Mouse (Mus musculus) c-Kit-positive CD71-positive TER-119-negative erythroid progenitor cells, embryonic 14.5 days (primary cell): ENCODE measurements around the gene Esr2.
A peak's percentile ranks its signal among the peaks of the same experiment; 100 is the strongest.
"Not testable (repeated sequence)": the region's sequence is repeated elsewhere in the genome, so short reads cannot be mapped to it uniquely, and the experiment has no call there.

Source experiments
- DNase-seq: peaks from one replicate; pipeline ENCODE4 v3.0.0-alpha.2; 2013; ENCODE audit warnings: low read depth

Gene Esr2

DNA sequence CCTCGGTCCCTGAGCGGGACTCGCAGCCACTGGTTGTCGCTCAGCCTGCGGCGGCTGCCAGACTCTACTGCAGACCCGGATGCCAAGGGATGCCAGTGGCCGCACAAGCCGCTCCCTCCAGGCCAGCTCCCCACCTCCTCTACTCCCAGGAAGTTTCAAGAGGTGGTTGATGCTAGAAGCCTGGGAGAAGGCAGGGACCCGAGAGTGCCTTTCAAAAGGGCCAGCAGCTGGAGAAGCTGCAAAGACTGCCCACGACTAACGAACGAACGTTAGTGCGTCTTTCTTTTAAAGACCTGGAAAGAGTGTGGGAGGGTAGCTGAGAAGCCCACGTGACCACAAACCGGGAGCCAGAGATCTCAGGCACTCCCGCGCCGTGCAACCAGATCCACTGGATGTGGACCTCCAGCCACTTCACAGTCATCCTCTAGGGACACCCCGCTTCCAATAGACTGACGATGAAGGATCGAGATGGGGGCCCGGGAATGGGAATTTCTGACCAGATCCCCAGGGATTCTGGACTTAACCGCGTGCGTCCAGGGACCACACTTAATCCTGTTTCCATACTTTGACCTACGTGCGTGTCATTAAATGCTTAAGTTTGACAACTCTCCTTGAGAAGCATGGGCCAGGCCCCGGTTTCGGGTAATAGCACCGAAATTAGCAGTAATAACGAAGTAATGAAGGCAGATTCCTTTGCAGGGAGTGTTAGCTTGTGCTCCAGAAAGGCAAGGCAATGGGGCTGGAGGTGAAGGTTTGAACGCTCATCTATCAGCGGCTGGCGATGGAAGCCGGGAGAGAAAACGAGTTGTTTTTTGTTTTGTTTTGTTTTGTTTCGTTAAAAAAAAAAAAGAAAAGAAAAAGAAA, at the start of gene Esr2:
Gene Esr2 (minus strand): TSS at position 260 of the 864 bp plus-strand sequence.
- DNase-seq = no peak

DNA sequence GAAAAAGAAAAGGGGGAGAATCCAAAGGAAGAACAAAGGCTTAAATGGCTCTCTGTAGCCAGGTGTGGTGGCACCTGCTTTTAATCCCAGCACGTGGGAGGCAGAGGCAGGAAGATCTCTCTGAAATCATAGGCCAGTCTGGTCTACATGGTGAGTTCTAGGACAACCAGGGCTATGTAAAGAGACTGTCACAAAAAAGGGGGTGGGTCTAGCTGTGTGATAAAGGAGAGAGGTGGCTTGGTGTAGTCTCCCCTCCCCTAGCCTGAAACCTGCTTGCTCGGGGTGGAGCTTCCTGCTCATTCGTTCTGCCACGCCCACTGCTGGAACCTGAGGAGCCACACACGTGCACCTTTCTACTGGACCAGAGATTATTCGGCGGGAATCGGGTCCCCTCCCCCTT, 45.0 kb upstream of the Esr2 start:
- DNase-seq = not testable (repeated sequence)

DNA sequence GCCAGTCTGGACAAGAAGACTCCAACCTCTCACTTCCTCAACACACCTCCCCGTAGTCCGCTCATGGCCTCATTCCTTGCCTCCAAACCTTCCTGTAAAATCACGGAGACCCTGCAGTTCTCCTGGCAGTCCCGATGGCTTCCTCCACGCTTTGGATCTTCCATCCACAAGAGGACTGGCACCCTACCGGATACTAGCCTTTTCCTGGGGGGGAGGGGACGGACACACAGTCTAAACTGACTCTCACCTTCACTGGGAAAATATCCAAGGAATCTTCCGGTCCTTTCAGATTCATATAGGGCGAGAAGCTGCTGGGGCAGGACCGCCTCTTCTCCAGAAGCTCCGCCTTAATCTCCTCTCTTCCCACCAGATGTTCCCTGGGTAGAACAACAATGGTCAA, 39.7 kb upstream of the Esr2 start:
- no peak for DNase-seq

DNA sequence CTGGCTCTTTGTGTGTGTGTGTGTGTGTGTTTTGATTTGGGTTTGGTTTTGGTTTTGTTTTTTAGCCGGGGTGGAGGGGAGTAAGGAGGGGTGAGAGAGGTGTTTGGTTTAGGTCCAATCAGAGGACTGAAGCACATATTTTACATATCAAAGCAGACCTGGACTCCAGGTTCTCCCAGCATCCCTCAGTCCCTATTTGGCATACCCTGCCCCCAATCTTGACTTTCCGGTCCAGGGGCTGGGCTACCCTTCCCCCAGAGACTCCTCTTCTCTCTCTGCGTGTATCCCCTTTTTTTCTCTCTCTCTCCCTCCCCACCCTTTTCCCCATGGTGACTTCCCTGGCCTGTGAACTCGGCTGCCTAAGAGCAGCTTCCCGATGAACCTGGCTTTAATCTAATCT, 38.1 kb upstream of the Esr2 start:
- DNase-seq = no peak

DNA sequence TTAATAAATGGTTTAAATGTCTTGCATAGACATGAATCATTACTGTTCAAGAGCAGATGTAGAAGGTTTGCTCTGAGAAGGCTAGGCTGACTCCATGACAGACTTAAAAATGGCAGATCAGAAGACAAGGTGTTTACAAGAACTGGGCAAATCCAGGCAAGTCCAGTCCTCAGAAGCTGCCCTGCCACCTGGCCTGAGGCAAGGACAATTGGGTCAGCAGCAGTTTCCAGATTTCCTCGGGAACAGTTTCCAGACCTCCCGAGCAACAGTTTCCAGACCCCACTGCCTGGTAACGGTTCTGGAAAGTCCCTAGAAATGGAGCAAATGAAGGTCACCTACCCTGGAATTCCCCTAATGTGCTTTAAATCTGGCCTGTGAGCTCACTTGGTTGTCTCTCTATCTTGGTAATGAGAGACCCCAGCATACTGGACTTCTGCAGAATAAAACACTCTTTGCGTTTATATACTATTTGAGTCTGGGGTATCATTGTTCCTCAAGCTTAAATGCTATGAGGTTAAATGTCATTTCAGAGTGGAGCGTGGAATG, 32.4 kb upstream of the Esr2 start:
- no peak for DNase-seq

DNA sequence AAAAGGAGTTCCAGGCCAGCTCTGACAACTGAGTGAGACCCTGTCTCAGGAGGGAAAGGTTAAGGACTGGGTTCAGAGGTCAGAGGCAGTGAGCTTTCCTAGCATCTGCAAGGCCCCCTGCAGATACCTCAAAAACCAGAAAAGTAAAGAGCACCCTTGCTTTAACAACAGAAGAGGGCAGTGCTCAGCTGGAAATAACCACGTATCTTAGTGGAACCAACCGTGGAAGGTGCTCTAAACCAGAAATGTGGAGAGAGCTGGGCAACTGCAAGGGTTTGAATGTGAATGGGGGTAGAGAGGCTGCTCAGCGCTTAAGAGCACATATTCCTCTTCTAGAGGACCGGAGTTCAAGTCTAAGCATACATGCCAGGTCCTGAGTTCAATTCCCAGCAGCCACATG, 23.3 kb upstream of the Esr2 start:
- DNase-seq = no peak

DNA sequence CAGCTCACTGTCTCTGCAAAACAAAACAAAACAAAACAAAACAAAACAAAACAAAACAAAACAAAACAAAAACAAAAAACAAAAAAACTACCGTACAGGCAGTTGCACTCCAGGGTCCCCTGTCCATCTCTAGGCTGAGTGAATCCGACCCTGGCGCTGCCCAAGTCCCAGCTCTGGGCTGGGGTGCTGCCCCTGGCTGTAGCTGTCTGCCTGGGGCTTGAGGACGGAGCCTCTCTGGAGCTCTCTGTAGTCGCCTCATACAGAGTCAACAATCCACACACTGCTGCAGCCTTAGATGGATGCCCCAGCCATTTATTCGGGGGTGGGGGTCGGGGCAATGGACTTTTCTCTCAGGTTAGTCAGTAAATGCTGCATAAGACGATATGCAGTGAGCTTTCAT, 20.0 kb upstream of the Esr2 start:
- DNase-seq = no peak

DNA sequence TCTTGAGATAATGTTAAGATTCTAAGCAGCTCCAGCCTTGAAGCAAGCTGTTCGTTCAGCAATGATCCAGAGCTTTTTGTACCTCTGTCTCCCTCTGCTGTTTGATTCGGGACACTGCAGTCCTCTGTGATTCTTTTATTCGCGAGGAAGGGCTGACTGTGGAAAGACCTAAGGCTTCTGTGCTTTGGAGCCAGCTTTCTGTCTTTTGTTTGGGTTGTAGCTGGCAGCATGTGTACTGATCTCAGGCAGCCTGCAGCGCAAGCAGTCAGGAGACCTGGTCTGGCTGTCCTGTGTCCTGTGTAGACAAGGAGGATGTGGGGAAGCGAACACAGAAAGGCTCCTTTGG, 19.6 kb upstream of the Esr2 start:
- peak; percentile 79 for DNase-seq

DNA sequence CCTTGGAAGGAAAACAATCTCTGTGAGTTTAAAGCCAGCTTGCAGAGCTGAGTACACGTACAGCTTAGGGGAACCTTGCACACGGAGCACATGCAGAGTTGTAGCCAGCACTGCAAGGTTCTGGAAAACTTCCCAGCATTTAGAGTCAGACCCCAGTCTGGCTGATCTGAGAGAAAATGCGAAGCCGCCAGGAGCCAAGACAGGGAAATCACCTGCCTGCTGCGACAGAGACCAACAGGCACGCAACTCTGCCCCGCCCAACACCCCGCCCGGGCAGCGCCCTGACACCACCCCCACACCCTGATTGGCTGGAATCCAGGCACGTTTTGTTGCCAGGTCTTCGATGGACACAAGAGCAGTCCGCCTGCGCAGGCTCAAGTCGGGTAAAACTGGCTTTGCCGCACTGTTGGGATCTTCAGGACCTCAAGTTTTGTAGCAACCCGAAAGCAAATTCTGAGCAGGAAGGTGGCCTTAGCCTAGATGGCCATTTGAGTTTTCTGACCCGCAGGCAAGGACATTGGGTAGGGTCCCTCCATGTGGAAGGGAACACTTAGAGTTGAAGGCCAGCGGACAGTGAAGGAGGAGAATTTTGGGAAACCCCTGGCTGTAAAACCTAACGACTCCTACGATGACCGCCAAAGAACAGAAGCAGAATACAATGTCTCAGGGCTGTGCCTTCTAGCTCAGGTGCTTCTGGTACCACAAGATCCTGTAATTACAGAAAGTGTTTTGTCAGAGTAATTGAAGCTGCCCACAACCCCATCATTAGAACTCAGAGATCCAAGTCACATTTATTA, 19.1 kb upstream of the Esr2 start:
- peak; percentile 83 for DNase-seq

DNA sequence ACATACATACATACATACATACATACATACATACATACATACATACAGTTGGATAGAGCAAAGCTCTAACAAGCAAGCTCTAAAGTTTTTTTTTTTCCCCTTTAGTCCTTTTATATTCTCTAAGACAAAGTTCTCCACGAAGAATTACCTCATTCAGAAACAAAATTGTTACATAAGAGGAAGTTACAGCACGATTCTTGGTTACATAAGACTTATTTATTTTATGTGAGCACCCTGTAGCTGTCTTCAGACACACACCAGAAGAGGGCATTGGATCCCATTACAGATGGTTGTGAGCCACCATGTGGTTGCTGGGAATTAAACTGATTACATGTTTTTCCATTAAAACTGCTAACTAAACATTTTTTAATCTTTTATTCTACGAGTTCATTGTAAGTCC, 17.5 kb upstream of the Esr2 start:
- DNase-seq = no peak

DNA sequence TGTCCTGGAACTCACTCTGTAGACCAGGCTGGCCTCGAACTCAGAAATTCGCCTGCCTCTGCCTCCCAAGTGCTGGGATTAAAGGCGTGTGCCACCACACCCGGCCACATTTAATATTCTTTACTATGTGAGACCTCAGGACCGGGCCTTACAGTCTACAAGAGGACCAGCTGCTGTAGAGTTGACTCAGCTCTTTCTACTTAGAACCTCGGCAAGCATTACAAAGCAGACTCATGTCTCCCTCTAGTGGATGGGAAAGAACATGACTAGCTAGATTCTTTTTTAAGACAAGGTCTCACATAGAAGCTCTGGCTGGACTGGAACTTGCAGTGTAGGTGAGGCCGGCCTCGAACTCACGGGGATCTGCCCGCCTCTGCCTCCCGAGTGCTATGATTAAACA, 13.9 kb upstream of the Esr2 start:
- DNase-seq = peak; percentile 48

DNA sequence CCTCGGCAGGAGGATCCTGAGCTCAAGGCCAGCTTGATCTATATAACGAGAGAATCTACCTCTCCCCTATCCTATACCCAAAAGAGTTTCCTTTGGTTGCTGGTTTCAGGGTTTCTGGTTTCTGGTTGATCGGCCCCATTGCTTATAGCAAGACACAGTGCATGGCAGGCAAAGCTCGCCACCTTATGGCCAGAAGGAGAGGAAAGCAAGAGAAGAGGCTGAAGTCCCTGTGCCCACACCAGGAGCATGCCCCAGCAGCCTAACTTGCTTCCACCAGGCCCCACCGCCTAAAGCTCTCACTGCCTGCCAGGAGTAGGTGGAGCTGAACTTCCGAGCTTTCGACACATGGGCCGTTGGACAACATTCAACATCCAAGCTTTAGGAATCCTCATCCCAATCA, 10.8 kb upstream of the Esr2 start:
- DNase-seq = no peak

DNA sequence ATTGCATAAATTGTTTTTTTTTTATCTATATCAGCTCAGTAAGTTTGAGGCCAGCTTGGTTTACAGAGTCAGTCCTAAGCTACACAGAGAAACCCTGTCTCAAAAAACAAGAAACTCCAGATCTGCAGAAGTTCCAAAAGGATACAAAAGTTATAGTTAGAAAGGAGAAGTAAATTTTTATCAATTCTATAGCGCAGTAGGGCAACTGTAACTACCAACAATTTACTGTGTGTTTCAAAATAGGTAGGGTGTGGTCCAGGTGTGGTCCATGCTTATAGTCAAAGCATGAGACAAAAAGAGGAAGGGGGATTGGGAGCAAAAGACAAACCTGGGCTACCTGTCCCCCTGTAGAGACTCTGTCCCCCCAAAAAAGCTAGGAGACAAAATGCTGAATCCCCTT, 9.4 kb upstream of the Esr2 start:
- DNase-seq = no peak

DNA sequence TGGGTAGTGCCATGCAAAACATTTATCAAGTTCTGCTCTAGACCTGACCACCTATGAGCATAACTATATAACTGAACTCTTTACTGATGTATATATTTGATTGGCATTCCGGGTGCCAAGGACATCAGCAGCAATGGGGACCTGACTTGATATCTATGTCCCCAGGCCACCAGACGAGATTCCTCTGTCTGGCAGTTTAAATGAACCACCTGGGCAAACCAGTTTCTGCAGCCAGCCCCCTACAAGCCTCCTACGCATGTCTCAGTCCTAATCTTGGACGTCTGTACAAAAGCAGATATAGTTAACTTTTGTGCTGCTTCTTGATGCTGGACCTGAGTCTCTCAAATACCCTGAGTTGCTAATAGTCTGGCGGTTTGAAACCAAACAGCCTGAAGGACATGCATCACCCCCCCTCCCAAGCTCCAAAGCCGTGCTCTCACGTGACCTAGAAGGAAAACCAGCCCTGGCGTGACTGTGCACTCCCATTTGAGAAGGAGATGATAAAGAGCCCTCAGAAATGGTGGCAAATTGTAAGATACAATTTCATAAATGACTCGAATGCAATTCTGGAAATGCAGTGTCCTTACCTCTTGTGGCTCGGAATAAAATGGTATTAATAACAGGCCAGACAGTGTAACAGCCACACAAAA, 8.2 kb upstream of the Esr2 start:
- no peak for DNase-seq

DNA sequence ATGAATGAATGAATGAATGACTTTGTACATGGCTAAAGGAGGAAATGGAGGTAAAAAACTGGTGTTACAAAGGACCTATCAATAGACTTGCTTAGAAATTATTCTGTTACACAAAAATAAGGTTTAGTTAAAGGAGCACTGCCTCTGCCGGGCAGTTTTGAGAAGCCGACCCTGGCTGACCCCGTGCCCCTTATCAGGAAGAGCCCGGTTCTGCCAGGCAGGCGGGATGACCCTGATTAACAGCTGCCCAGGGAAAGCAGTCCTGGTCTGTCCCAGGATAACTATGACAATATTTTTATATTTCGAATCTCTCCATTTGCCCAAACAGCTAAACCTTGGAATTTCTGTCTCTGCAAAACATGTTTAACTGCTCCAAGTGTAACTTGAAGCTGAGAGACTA, 7.2 kb upstream of the Esr2 start:
- DNase-seq = no peak

DNA sequence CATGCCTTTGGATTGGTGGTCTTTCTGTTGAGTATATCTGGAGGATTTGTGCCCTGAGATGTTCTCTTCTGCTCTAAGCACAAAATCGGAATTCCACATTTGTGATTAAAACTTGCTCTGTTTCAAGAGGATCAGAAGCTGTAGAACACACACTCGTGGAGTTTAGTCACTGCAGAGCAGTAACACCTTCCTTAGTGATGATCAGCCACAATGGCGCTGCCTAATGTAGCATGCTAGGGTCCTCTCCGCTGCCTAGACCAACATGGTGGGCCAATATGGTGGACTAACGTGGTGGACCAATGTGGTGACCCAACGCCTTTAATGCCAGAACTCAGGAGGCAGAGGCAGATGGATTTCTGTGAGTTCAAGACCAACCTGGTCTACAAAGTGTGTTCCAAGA, 5.8 kb upstream of the Esr2 start:
- no peak for DNase-seq

DNA sequence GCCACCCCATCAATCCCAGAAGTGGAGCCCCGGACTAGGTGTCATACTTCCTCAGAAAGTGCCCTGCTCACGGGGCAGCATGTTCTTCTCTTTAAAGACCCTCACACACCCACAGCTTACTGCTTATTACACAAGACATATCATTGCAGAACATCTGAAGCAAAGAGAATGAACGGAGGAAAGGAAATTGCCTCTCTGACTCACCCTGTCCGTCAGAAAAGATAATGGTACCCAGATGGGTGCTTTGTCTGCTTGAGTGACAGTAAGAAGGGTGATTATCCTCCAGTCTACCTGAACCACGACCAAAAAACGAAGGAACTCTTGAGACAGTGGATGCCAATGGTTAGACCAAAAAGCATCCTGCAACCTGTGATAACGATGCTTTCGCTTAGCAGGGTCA, 4.4 kb upstream of the Esr2 start:
- DNase-seq = no peak

DNA sequence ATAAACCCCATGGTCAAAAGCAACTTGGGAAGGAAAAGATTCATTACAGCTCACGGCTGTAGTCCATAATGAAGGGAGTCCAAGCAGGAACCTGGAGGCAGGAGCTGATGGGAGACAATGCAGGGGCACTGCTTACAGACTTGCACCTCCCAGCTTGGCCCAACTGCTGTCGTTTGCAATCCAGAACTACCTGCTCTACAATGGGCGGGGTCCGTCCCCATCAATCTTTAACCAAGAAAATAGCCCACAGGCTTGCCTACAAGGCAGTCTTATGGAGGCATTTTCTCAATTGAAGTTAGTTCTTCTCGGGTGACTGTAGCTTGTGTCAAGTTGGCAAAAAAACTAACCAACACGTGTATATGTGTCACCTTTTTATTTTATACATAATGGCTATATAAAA, 3.4 kb upstream of the Esr2 start:
- no peak for DNase-seq

DNA sequence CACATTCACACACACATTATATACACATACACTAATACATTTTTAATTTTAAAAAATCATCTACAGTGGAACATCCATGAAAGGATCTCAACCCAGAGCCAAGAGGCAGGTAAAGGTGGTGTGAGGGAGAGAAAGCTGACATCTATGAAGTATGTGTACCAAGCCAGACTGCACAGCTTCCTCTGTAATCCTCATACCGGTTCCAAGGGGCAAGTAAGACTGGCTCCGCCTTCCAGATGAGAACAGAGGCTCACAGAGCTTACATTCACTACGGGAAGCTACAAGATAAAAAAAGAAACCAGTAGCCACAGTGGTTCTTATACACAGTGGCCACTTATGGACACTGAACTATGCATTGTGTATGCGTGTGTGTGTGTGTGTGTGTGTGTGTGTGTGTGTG, 2.5 kb upstream of the Esr2 start:
- DNase-seq = no peak

DNA sequence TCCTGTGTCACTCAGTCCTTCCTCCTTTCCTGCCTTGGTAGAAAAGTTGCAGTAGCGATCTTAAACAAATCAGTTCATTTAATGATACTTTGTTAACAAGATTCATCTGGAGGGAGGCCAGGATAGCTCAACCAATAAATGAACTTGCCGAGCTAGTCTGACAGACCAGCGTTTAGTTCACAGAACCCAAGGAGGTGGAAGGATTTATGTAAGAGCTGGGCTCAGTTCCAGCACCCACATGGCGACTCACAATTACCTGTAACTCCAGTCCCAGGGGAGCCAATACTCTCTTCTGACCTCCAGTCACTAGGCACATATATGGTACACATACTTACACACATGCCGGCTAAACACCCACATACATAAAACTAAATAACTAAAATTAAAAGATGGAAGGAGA, 2.0 kb upstream of the Esr2 start:
- no peak for DNase-seq

DNA sequence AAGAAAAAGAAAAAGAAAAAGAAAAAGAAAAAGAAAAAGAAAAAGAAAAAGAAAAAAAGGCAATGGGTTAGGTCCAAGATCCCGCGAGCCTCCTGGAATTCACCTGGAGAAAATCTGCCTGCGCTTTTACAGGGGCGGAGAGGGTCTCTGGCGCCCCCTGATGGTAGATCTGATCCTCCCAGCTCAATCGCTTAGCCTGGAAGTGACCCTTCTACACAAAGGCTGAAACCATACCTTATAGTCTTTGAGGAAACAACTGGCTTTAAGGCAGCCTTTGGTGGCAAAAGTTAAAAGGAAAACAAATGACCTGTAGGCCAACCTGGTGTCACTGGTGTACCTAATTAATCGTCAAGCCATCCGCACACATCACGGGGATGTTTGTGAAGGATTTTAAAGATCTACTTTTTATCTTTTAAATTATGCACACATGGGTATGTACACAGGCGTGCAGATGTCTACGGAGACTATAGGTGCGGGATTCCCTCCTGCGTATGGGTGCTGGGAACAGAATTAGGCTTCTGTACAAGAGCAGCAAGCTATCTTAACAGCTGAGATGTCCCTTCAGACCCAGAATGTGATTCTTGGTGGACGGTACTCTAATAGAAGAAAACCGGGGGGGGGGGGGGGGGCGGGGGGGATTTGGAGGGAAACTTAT, 932 bp upstream of the Esr2 start:
- DNase-seq = peak; percentile 27

DNA sequence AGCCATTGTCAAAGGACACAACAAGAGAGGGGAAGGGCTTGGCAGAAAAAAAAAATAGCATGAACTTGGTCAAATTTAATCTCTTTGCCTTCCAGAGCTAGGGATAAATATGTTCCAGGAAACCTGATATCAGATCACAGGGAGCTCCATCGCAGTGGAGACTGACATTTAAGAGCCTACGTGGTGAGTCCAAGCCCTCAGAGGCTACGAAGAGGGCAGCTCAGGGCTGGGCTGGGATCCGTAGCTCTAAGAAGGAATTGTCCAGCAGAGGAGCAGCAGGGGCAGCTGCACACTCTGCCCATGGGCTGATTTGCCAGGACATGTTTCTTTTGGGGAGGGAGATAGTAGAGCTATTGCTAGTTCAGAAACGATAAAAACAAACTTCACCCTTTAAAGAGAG, 11.4 kb downstream of the Esr2 start:
- no peak for DNase-seq
